Mouse (Mus musculus) midbrain, embryonic 13.5 days (tissue): ENCODE measurements at regions not wholly inside any gene's neighbourhood (a gene's known extent, or its start where the extent isn't known, plus 50 kb on each side); places are given as distances from the start of the nearest gene placed in this dataset.

ENCODE experiments used
- ATAC-seq: fragments of 200-750 bp; cut with Nextera tagmentation; 2 replicates; pipeline ENCODE4 v1.8.0; 2017; ENCODE audit warnings: mild to moderate bottlenecking, moderate TSS enrichment, moderate library complexity
- H3K27ac ChIP-seq: fragments of 300-500 bp; sonication (generic); 2 replicates; pipeline ENCODE4 v1.5.1; 2015; ENCODE audit warnings: inconsistent platforms, mild to moderate bottlenecking, moderate library complexity
- H3K27me3 ChIP-seq: fragments of 300-500 bp; sonication (generic); 2 replicates; pipeline ENCODE4 v1.6.1; 2015; ENCODE audit warnings: mild to moderate bottlenecking, inconsistent platforms
- H3K36me3 ChIP-seq: fragments of 300-500 bp; sonication (generic); 2 replicates; pipeline ENCODE4 v1.6.1; 2015; ENCODE audit warnings: mild to moderate bottlenecking, inconsistent platforms
- H3K4me1 ChIP-seq: fragments of 300-500 bp; sonication (generic); replicated peaks from 2 replicates; pipeline ENCODE4 v1.6.1; 2015; ENCODE audit warnings: inconsistent platforms
- H3K4me2 ChIP-seq: fragments of 300-500 bp; sonication (generic); replicated peaks from 2 replicates; pipeline ENCODE4 v1.6.1; 2015; ENCODE audit warnings: moderate library complexity, mild to moderate bottlenecking, inconsistent platforms
- H3K4me3 ChIP-seq: fragments of 300-500 bp; sonication (generic); replicated peaks from 2 replicates; pipeline ENCODE4 v1.5.1; 2015; ENCODE audit warnings: mild to moderate bottlenecking, inconsistent platforms
- H3K9ac ChIP-seq: fragments of 300-500 bp; sonication (generic); replicated peaks from 2 replicates; pipeline ENCODE4 v1.6.1; 2015; ENCODE audit warnings: mild to moderate bottlenecking, inconsistent platforms
- H3K9me3 ChIP-seq: fragments of 300-500 bp; sonication (generic); 2 replicates; pipeline ENCODE4 v1.6.1; 2016; ENCODE audit warnings: mild to moderate bottlenecking, inconsistent platforms
- WGBS: fragments of 180-500 bp; shearing (Covaris S2); methylation state at CpG from one replicate; pipeline ENCODE4 v1.1.7; 2015; 5-methylcytosine and 5-hydroxymethylcytosine counted together

- WGBS = 74% methylated on average over 2 of the region's 2 CpGs
- no peak overlapping the region for H3K4me2 ChIP-seq
- no peak for ATAC-seq
Measured at GRCm38 (mm10) chr11:63671816-63672215, 250.3 kb downstream of the Hs3st3b1 start.

GRCm38 (mm10) chr11:63677921-63678320 lies 244.2 kb downstream of the Hs3st3b1 start:
- ATAC-seq = no peak
- 85% methylated on average over 11 of the region's 11 CpGs for WGBS
- Histone ChIP-seq H3K27ac (peak overlapping the region; percentile 64; the same call in 1 of the 2 replicates), H3K9me3 (no peaks in the 10 kb centered on the region), H3K4me2 (no peak overlapping the region), H3K27me3 (no peaks in the 10 kb centered on the region), H3K36me3 (no peaks in the 10 kb centered on the region), H3K9ac (no peak overlapping the region), H3K4me1 (peaks cover 22% of the 10 kb centered on the region), H3K4me3 (no peak overlapping the region)

More at GRCm38 (mm10) chr11:63671816-63672215, 250.3 kb downstream of the Hs3st3b1 start:
- Histone ChIP-seq H3K4me1 (no peaks in the 10 kb centered on the region), H3K36me3 (no peaks in the 10 kb centered on the region), H3K27ac (no peak overlapping the region), H3K27me3 (no peaks in the 10 kb centered on the region), H3K9ac (no peak overlapping the region), H3K4me3 (no peak overlapping the region), H3K9me3 (no peaks in the 10 kb centered on the region)

DNA sequence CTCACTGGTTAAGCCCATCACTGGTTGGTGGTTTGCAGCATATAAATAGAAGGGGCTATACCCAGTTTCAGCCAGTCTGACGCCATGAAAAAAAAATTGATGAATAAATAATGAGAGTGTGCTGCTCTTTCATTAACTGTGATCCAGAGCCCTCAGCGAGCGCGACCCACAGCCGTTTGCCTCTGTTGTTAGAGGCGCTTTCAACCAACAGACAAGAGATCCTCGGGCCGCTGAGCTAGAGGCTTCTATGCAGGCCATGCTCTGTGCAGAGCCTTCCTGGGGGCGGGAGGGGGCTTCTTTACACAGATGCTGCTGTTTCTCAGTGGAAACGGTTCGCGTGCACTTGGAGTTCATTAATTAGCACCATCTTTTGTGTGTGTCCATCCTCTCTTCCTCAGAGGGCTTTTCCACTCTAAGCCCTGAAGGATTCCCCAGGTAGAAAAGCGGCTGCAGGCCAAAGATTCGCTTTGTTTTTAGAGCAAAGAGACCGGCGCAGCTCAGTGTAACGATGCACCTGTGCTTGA lies 243.6 kb downstream of the Hs3st3b1 start:
- Histone ChIP-seq H3K4me3 (no peak overlapping the region), H3K27ac (peak overlapping the region; percentile 64; the same call in 1 of the 2 replicates), H3K4me2 (peak overlapping the region; percentile 16; the same call in 1 of the 2 replicates), H3K4me1 (peaks cover 22% of the 10 kb centered on the region), H3K27me3 (no peaks in the 10 kb centered on the region), H3K9ac (no peak overlapping the region), H3K9me3 (no peaks in the 10 kb centered on the region), H3K36me3 (no peaks in the 10 kb centered on the region)
- ATAC-seq = peak; percentile 74
- WGBS = 38% methylated on average over 17 of the region's 17 CpGs

- no peaks in the 10 kb centered on the region for H3K9me3 ChIP-seq
- no peak overlapping the region for H3K4me2 ChIP-seq
- H3K4me3 ChIP-seq = no peak overlapping the region
- no peak overlapping the region for H3K9ac ChIP-seq
- no peaks in the 10 kb centered on the region for H3K27me3 ChIP-seq
- no peaks in the 10 kb centered on the region for H3K36me3 ChIP-seq
- H3K4me1 ChIP-seq = peaks cover 22% of the 10 kb centered on the region
- no peak for ATAC-seq
- WGBS = 56% methylated on average over 4 of the region's 4 CpGs
- H3K27ac ChIP-seq = no peak overlapping the region
Measured at GRCm38 (mm10) chr11:63679491-63679890, 242.6 kb downstream of the Hs3st3b1 start.

DNA sequence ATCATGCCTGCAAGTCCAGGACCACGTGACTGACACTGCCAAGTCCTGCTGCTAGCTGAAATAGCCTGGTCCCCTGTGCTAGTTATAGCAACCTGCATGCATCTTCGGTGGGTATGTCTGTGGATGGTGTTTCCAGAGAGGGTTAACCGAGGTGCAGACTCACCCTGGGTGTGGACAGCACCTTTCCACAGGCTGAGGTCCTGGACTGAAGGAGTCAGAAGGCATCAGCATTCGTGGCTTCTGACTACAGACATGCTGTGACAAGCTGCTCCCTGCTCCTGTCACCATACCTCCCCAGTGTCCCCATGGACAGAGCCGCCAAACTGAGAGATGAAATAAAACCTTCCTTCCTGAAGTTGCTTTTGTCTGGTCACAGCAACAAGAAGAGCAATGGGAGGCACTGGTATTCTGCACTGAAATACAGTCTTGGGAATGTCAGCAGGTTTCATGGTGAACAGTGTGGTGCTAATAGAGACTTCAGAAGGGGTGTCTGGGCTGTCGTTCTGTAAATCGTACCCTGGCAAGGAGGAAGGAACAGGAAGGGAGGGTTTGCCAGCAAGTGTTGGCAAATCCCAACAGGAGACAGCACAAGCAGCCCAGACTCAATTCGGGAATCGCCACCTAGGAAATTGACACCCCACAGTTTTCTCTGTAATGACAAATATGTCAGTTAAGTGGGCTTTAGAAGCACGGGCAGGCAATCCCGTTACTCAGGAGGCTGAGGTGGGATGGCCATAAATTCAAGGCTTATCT lies 237.7 kb downstream of the Hs3st3b1 start:
- H3K4me2 ChIP-seq = no peak overlapping the region
- no peaks in the 10 kb centered on the region for H3K27me3 ChIP-seq
- no peak overlapping the region for H3K27ac ChIP-seq
- no peaks in the 10 kb centered on the region for H3K9me3 ChIP-seq
- ATAC-seq = no peak
- no peaks in the 10 kb centered on the region for H3K36me3 ChIP-seq
- H3K4me3 ChIP-seq = no peak overlapping the region
- no peak overlapping the region for H3K9ac ChIP-seq
- WGBS = 72% methylated on average over 11 of the region's 11 CpGs
- peaks cover 8% of the 10 kb centered on the region for H3K4me1 ChIP-seq

DNA sequence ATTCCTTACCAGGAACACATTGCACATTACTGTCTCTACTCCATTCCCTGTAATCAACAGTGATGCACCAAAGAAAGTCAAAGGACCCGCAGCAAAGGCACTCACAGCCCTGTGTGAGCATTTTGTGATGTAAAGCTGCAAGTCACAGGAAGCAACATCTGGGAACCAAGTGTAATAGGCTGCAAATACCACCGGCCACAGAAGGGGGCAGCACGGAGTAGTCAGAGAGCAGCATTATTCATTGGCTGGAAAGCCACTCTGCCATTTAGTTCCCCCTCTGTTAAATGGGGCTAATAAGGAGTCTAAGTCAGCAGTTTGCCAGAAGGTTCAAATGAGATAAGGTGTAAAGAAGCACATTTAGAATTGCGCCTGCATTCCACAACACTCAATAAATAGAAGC lies 231.0 kb downstream of the Hs3st3b1 start:
- H3K27me3 ChIP-seq = no peaks in the 10 kb centered on the region; the same call in 1 of the 2 replicates
- H3K27ac ChIP-seq = no peak overlapping the region
- ATAC-seq = no peak
- no peak overlapping the region for H3K9ac ChIP-seq
- no peak overlapping the region for H3K4me2 ChIP-seq
- H3K36me3 ChIP-seq = no peaks in the 10 kb centered on the region
- H3K4me1 ChIP-seq = peaks cover 8% of the 10 kb centered on the region
- WGBS = 45% methylated on average over 4 of the region's 4 CpGs
- H3K9me3 ChIP-seq = no peaks in the 10 kb centered on the region
- H3K4me3 ChIP-seq = no peak overlapping the region

GRCm38 (mm10) chr11:63704995-63705580 lies 217.0 kb downstream of the Hs3st3b1 start:
- no peak overlapping the region for H3K27ac ChIP-seq
- H3K4me2 ChIP-seq = no peak overlapping the region
- peaks cover 24% of the 10 kb centered on the region for H3K4me1 ChIP-seq
- no peak overlapping the region for H3K9ac ChIP-seq
- 20% methylated on average over 12 of the region's 12 CpGs for WGBS
- no peaks in the 10 kb centered on the region for H3K36me3 ChIP-seq
- ATAC-seq = no peak
- no peak overlapping the region for H3K4me3 ChIP-seq
- no peaks in the 10 kb centered on the region for H3K9me3 ChIP-seq
- 0 out of 2 replicates have a peak, but pooled peaks cover 3% of the 10 kb centered on the region for H3K27me3 ChIP-seq

GRCm38 (mm10) chr11:63706057-63706456 lies 216.0 kb downstream of the Hs3st3b1 start:
- no peak for ATAC-seq
- WGBS = 51% methylated on average over 8 of the region's 8 CpGs
- 0 out of 2 replicates have a peak, but pooled peaks cover 3% of the 10 kb centered on the region for H3K27me3 ChIP-seq

DNA sequence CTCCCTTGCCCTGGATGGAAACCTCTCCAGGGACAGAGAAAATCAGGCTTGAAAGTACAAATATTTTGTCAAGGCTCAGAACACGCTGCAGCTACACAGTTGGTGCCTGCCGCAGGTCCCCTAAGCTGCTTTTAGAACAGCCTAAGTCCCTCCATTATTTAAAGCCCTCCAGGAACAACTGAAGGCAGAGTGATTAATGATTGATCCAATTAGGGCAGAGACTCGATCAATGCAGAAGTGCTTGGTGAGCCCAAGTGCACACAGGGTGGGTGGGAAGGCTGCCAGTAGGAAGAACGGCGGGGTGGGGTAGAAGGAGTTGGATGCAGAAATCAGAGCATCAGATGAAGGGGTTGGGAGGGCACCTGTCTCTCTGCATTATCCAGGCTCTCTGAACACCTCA lies 215.0 kb downstream of the Hs3st3b1 start:
- 0 out of 2 replicates have a peak, but pooled peaks have one; percentile 50 for ATAC-seq
- no peak overlapping the region for H3K9ac ChIP-seq
- peaks cover 24% of the 10 kb centered on the region for H3K4me1 ChIP-seq
- H3K4me3 ChIP-seq = no peak overlapping the region
- no peaks in the 10 kb centered on the region for H3K36me3 ChIP-seq
- no peaks in the 10 kb centered on the region for H3K9me3 ChIP-seq
- 14% methylated on average over 5 of the region's 5 CpGs for WGBS
- H3K4me2 ChIP-seq = no peak overlapping the region
- no peak overlapping the region for H3K27ac ChIP-seq
- 0 out of 2 replicates have a peak, but pooled peaks cover 4% of the 10 kb centered on the region for H3K27me3 ChIP-seq

More at GRCm38 (mm10) chr11:63706057-63706456, 216.0 kb downstream of the Hs3st3b1 start:
- Histone ChIP-seq H3K9ac (no peak overlapping the region), H3K4me2 (no peak overlapping the region), H3K4me1 (peaks cover 24% of the 10 kb centered on the region), H3K36me3 (no peaks in the 10 kb centered on the region), H3K4me3 (no peak overlapping the region), H3K9me3 (no peaks in the 10 kb centered on the region), H3K27ac (no peak overlapping the region)

GRCm38 (mm10) chr11:63708412-63708811 lies 213.7 kb downstream of the Hs3st3b1 start:
- peaks cover 24% of the 10 kb centered on the region for H3K4me1 ChIP-seq
- H3K9ac ChIP-seq = no peak overlapping the region
- no peaks in the 10 kb centered on the region for H3K36me3 ChIP-seq
- no peak overlapping the region for H3K27ac ChIP-seq
- H3K4me3 ChIP-seq = no peak overlapping the region
- WGBS = 79% methylated on average over 4 of the region's 4 CpGs
- no peaks in the 10 kb centered on the region for H3K9me3 ChIP-seq
- H3K27me3 ChIP-seq = 0 out of 2 replicates have a peak, but pooled peaks cover 6% of the 10 kb centered on the region
- no peak overlapping the region for H3K4me2 ChIP-seq
- no peak for ATAC-seq

- Histone ChIP-seq H3K27ac (no peak overlapping the region), H3K4me2 (no peak overlapping the region), H3K4me3 (no peak overlapping the region), H3K4me1 (peaks cover 1% of the 10 kb centered on the region; the same call in 1 of the 2 replicates), H3K9me3 (no peaks in the 10 kb centered on the region), H3K27me3 (0 out of 2 replicates have a peak, but pooled peaks cover 6% of the 10 kb centered on the region), H3K9ac (no peak overlapping the region), H3K36me3 (no peaks in the 10 kb centered on the region)
- WGBS = 61% methylated on average over 15 of the region's 15 CpGs
- no peak for ATAC-seq
Measured at GRCm38 (mm10) chr11:63712053-63712864, 209.8 kb downstream of the Hs3st3b1 start.
